Mouse (Mus musculus): Measurements from ENCODE around the gene Cyfip2.
A peak's percentile ranks its signal among the peaks of the same experiment; 100 is the strongest.

Cyfip2 gene

GRCm38 (mm10) chr11:46312523-46313035 lies at the start of gene Cyfip2:
Gene Cyfip2 (minus strand): TSS chr11:46312859.
- DNase-seq = no peak

GRCm38 (mm10) chr11:46360991-46361665 lies 48.5 kb upstream of the Cyfip2 start:
- DNase-seq = no peak

GRCm38 (mm10) chr11:46358369-46358768 lies 45.7 kb upstream of the Cyfip2 start:
- DNase-seq = no peak

GRCm38 (mm10) chr11:46349681-46350410 lies 37.2 kb upstream of the Cyfip2 start:
- no peak for DNase-seq

- DNase-seq = no peak
Observed at GRCm38 (mm10) chr11:46348416-46348815, 35.8 kb upstream of the Cyfip2 start.

GRCm38 (mm10) chr11:46347756-46348155 lies 35.1 kb upstream of the Cyfip2 start:
- no peak for DNase-seq

GRCm38 (mm10) chr11:46343886-46344546 lies 31.4 kb upstream of the Cyfip2 start:
- DNase-seq = no peak

- DNase-seq = no peak
Observed at GRCm38 (mm10) chr11:46341960-46342359, 29.3 kb upstream of the Cyfip2 start.

GRCm38 (mm10) chr11:46336020-46336419 lies 23.4 kb upstream of the Cyfip2 start:
- DNase-seq = no peak

- no peak for DNase-seq
Observed at GRCm38 (mm10) chr11:46332217-46332616, 19.6 kb upstream of the Cyfip2 start.

GRCm38 (mm10) chr11:46326271-46327015 lies 13.8 kb upstream of the Cyfip2 start:
- no peak for DNase-seq

- DNase-seq = no peak
Observed at GRCm38 (mm10) chr11:46321559-46321958, 8.9 kb upstream of the Cyfip2 start.

GRCm38 (mm10) chr11:46314534-46314933 lies 1.9 kb upstream of the Cyfip2 start:
- DNase-seq = no peak

GRCm38 (mm10) chr11:46313851-46314250 lies 1.2 kb upstream of the Cyfip2 start:
- DNase-seq = no peak

GRCm38 (mm10) chr11:46311703-46312522 lies 746 bp downstream of the Cyfip2 start:
- peak; percentile 75 for DNase-seq

GRCm38 (mm10) chr11:46311181-46311702 lies 1.4 kb downstream of the Cyfip2 start:
- peak; percentile 40 for DNase-seq

- no peak for DNase-seq
Observed at GRCm38 (mm10) chr11:46310647-46311063, 2.0 kb downstream of the Cyfip2 start.

GRCm38 (mm10) chr11:46309808-46310555 lies 2.7 kb downstream of the Cyfip2 start:
- DNase-seq = no peak

GRCm38 (mm10) chr11:46309111-46309741 lies 3.4 kb downstream of the Cyfip2 start:
- peak; percentile 48 for DNase-seq

- DNase-seq = no peak
Observed at GRCm38 (mm10) chr11:46308271-46308974, 4.2 kb downstream of the Cyfip2 start.
